In the genomic region with DNA sequence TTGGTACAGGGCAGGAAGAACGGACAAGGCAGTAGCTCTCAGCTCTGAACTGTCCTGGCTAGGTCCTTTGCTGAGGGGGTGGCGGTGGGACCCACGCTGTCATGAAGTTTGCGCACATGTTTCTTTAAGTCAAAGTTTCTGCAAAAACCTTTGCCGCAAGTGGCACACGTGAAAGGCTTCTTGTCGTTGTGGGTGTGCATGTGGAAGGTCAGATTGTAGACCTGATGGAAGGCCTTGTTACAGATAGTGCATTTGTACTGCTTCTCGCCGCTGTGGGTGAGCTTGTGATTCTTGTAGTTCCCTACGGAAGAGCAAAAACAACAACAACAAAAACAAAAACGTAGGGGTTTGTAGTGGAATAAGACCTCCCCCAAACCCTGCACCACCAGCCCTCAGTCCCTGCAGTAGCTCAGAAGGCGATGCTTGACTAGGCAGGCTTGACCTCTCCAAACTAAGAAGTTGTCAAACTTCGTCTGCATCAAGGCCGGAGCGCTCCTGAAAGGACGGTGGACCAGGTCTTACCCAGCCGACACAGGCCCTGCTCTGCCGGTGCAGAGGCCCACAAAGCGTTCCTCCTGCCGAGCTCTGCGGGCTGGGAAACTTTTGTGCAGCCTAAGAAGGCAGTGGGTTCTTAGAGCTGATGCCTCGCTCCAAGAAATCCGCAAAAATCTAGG, we compare ENCODE assay signal across 18 mouse cellular contexts. TPM values are rescaled to one million over a fixed set of nuclear protein-coding genes. Genes with fewer than 3 reads are reported as not detected.
DNase-seq lines count a peak whose midpoint lies in the region; ATAC-seq and TF ChIP-seq lines count a peak whose summit lies in the region.
"Had no signal": no experiment of that assay in that cellular context is flagged by ENCODE, and none has a peak within 500 bp of the region (broad histone marks: within the 10 kb centered on the region; RNA-seq: fewer than 3 reads in every experiment).

No protein-coding gene starts in this region.

- DNase-seq in hindbrain, embryonic 10.5 days (ENCODE audit: low spot score): peak; percentile 46
- no peak for DNase-seq in hindbrain, postnatal 0 days (ENCODE audit: low spot score)
- DNase-seq in R1 (ENCODE audit: low read depth, low spot score): peak; percentile 20
- DNase-seq in embryonic facial prominence, embryonic 11.5 days (ENCODE audit: low spot score): peak; percentile 36
- DNase-seq in limb, embryonic 10.5 days (ENCODE audit: low spot score): peak; percentile 57
- no peak for DNase-seq in ovary, postnatal 10 days (ENCODE audit: low spot score)
- DNase-seq in thymus, adult 2 months: no peak
- DNase-seq: adrenal gland, postnatal 14 days; heart, adult 2 months; kidney, postnatal 10 days had no signal

- peak overlapping the region; percentile 4; the same call in 1 of the 2 replicates for H3K4me3 ChIP-seq in hindbrain, embryonic 10.5 days
- no peak overlapping the region for H3K4me3 ChIP-seq in hindbrain, postnatal 0 days (ENCODE audit: low read length)
- no peak overlapping the region for H3K4me3 ChIP-seq in embryonic facial prominence, embryonic 11.5 days (ENCODE audit: low read depth, low read length)
- H3K4me3 ChIP-seq in limb, embryonic 10.5 days: no peak overlapping the region
- H3K4me3 ChIP-seq in thymus, adult 2 months (ENCODE audit: control insufficient read depth, insufficient read depth, low read length): no peak overlapping the region
- H3K4me3 ChIP-seq: erythroblast, embryonic 14.5 days; heart, adult 2 months; limb, embryonic 13.5 days had no signal

- TF ChIP-seq CTCF in hindbrain, postnatal 0 days (IDR thresholded peaks at IDR 0.05; ENCODE audit: low read depth): no peak
- no peak for TF ChIP-seq CTCF in thymus, adult 2 months (IDR thresholded peaks at IDR 0.05; ENCODE audit: borderline replicate concordance, control insufficient read depth, extremely low read depth, insufficient read depth, low read length, poor library complexity)

- no peaks in the 10 kb centered on the region for H3K36me3 ChIP-seq in hindbrain, embryonic 10.5 days
- H3K36me3 ChIP-seq in hindbrain, postnatal 0 days (ENCODE audit: insufficient read depth, low read length): no peaks in the 10 kb centered on the region
- H3K36me3 ChIP-seq in embryonic facial prominence, embryonic 11.5 days (replicated peaks; ENCODE audit: control insufficient read depth, insufficient read depth, low read depth, low read length): no peaks in the 10 kb centered on the region
- H3K36me3 ChIP-seq in limb, embryonic 10.5 days: no peaks in the 10 kb centered on the region
- no peaks in the 10 kb centered on the region for H3K36me3 ChIP-seq in thymus, adult 2 months (ENCODE audit: control insufficient read depth, insufficient read depth, low read length)
- H3K36me3 ChIP-seq: limb, embryonic 13.5 days had no signal

- H3K9me3 ChIP-seq in hindbrain, embryonic 10.5 days: no peaks in the 10 kb centered on the region
- no peaks in the 10 kb centered on the region for H3K9me3 ChIP-seq in hindbrain, postnatal 0 days (ENCODE audit: low read length)
- H3K9me3 ChIP-seq in embryonic facial prominence, embryonic 11.5 days (replicated peaks; ENCODE audit: control insufficient read depth, low read length): no peaks in the 10 kb centered on the region
- no peaks in the 10 kb centered on the region for H3K9me3 ChIP-seq in limb, embryonic 10.5 days (replicated peaks)
- H3K9me3 ChIP-seq: limb, embryonic 13.5 days had no signal

- no peak overlapping the region for H3K4me2 ChIP-seq in hindbrain, postnatal 0 days (ENCODE audit: low read depth, low read length)
- H3K4me2 ChIP-seq in embryonic facial prominence, embryonic 11.5 days (ENCODE audit: low read depth, low read length): no peak overlapping the region
- H3K4me2 ChIP-seq: limb, embryonic 13.5 days had no signal

- no peak for TF ChIP-seq POLR2A in thymus, adult 2 months (IDR thresholded peaks at IDR 0.05; ENCODE audit: control insufficient read depth, extremely low read depth, insufficient read depth, low read length, poor library complexity)

- no peak for ATAC-seq in hindbrain, postnatal 0 days
- no peak for ATAC-seq in embryonic facial prominence, embryonic 11.5 days (replicated peaks; ENCODE audit: insufficient number of reproducible peaks, low FRiP score, low TSS enrichment, low read depth)
- no peak for ATAC-seq in activated CD4-positive, CD25-positive, alpha-beta regulatory T cell, adult 4 months
- ATAC-seq: intestine, embryonic 16.5 days had no signal

- under 1% methylated on average over 23 of the region's 23 CpGs for WGBS in hindbrain, embryonic 10.5 days
- WGBS in hindbrain, postnatal 0 days: 5% methylated on average over 23 of the region's 23 CpGs
- WGBS in embryonic facial prominence, embryonic 11.5 days: 1% methylated on average over 23 of the region's 23 CpGs
- WGBS in limb, embryonic 10.5 days: under 1% methylated on average over 23 of the region's 23 CpGs
- 11% methylated on average over 23 of the region's 23 CpGs for WGBS in thymus, adult 2 months

- H3K4me1 ChIP-seq in hindbrain, embryonic 10.5 days (replicated peaks): peaks cover 28% of the 10 kb centered on the region
- peaks cover 4% of the 10 kb centered on the region; the same call in 1 of the 2 replicates for H3K4me1 ChIP-seq in hindbrain, postnatal 0 days (ENCODE audit: insufficient read depth, low read length)
- peaks cover 6% of the 10 kb centered on the region; the same call in 1 of the 2 replicates for H3K4me1 ChIP-seq in embryonic facial prominence, embryonic 11.5 days (ENCODE audit: control insufficient read depth, insufficient read depth, low read length)
- peaks cover 36% of the 10 kb centered on the region for H3K4me1 ChIP-seq in limb, embryonic 10.5 days
- H3K4me1 ChIP-seq in thymus, adult 2 months (replicated peaks; ENCODE audit: control insufficient read depth, insufficient read depth, low read length): no peaks in the 10 kb centered on the region

- H3K27ac ChIP-seq in hindbrain, embryonic 10.5 days: no peak overlapping the region
- no peak overlapping the region for H3K27ac ChIP-seq in hindbrain, postnatal 0 days
- H3K27ac ChIP-seq in embryonic facial prominence, embryonic 11.5 days (replicated peaks; ENCODE audit: low read depth, low read length): no peak overlapping the region
- no peak overlapping the region for H3K27ac ChIP-seq in limb, embryonic 10.5 days
- no peak overlapping the region for H3K27ac ChIP-seq in thymus, adult 2 months (ENCODE audit: control insufficient read depth, insufficient read depth, low read length)
- H3K27ac ChIP-seq: heart, adult 2 months; limb, embryonic 13.5 days; macrophage had no signal

- no peak overlapping the region for H3K9ac ChIP-seq in hindbrain, postnatal 0 days (replicated peaks; ENCODE audit: low read length)
- no peak overlapping the region; the same call in 1 of the 2 replicates for H3K9ac ChIP-seq in embryonic facial prominence, embryonic 11.5 days (replicated peaks; ENCODE audit: low read length)
- H3K9ac ChIP-seq: limb, embryonic 13.5 days had no signal

- peaks cover 100% of the 10 kb centered on the region for H3K27me3 ChIP-seq in hindbrain, embryonic 10.5 days (ENCODE audit: insufficient read depth, poor library complexity, severe bottlenecking)
- peaks cover 74% of the 10 kb centered on the region for H3K27me3 ChIP-seq in hindbrain, postnatal 0 days (ENCODE audit: insufficient read depth, low read length)
- H3K27me3 ChIP-seq in embryonic facial prominence, embryonic 11.5 days (ENCODE audit: control insufficient read depth, insufficient read depth, low read length): peaks cover 78% of the 10 kb centered on the region
- H3K27me3 ChIP-seq in limb, embryonic 10.5 days (ENCODE audit: low read depth, poor library complexity, severe bottlenecking): peaks cover 100% of the 10 kb centered on the region
- H3K27me3 ChIP-seq in thymus, adult 2 months (ENCODE audit: control insufficient read depth, insufficient read depth, low read length): peaks cover 10% of the 10 kb centered on the region; the same call in 1 of the 2 replicates

RNA-seq across cellular contexts. Expression of a gene that starts 5.4 kb away (rescaled TPM):
- 0.24 and 1.7 TPM in 2 replicates for polyA plus RNA-seq in hindbrain, embryonic 10.5 days (2016; fragmentation: Nextera tagmentation; extraction: Ambion mirVana)
- 0.52 and 1.8 TPM in 2 replicates for total RNA-seq in hindbrain, postnatal 0 days (2014; rRNA removed)
- polyA plus RNA-seq in hindbrain, postnatal 0 days (2015; fragmentation: Nextera tagmentation; extraction: Ambion mirVana): not detected in 2 replicates
- polyA plus RNA-seq in embryonic facial prominence, embryonic 11.5 days (2014; fragmentation: Nextera tagmentation; extraction: Ambion mirVana): 3.9 and 4.7 TPM in 2 replicates
- not detected in 2 replicates for polyA plus RNA-seq in limb, embryonic 10.5 days (2016; fragmentation: Nextera tagmentation; extraction: Ambion mirVana)
- under 1 TPM in 1 of 2 experiments, not detected in 1; 0.15 TPM for polyA plus RNA-seq in activated CD4-positive, CD25-positive, alpha-beta regulatory T cell, adult 4 months (2017; shearing (Covaris generic))
- 21.6 and 23.6 TPM in 2 replicates for polyA plus RNA-seq in thymus, adult 2 months (2012; rRNA removed)
- total RNA-seq: adrenal gland, postnatal 14 days; heart, adult 2 months; heart, postnatal 25 days had no signal
- polyA plus RNA-seq: erythroblast, embryonic 14.5 days; heart, adult 2 months; intestine, embryonic 16.5 days; liver, embryonic 16.5 days; macrophage; stomach, embryonic 16.5 days had no signal

RNA-seq across cellular contexts. Expression of a gene that starts 58.6 kb away (rescaled TPM):
- polyA plus RNA-seq in hindbrain, embryonic 10.5 days (2016; fragmentation: Nextera tagmentation; extraction: Ambion mirVana): 21.8 and 26.1 TPM in 2 replicates
- total RNA-seq in hindbrain, postnatal 0 days (2014; rRNA removed): 15.3 and 20.7 TPM in 2 replicates
- 39.3 and 42.0 TPM in 2 replicates for polyA plus RNA-seq in hindbrain, postnatal 0 days (2015; fragmentation: Nextera tagmentation; extraction: Ambion mirVana)
- polyA plus RNA-seq in embryonic facial prominence, embryonic 11.5 days (2014; fragmentation: Nextera tagmentation; extraction: Ambion mirVana): 32.9 and 36.0 TPM in 2 replicates
- polyA plus RNA-seq in limb, embryonic 10.5 days (2016; fragmentation: Nextera tagmentation; extraction: Ambion mirVana): 17.5 and 20.4 TPM in 2 replicates
- polyA plus RNA-seq in activated CD4-positive, CD25-positive, alpha-beta regulatory T cell, adult 4 months (2017; shearing (Covaris generic)): 100 to 1,000 TPM; 102 to 119 TPM
- polyA plus RNA-seq in thymus, adult 2 months (2012; rRNA removed): 4.4 and 5.5 TPM in 2 replicates

RNA-seq across cellular contexts. Expression of a gene that starts 58.8 kb away (rescaled TPM):
- polyA plus RNA-seq in hindbrain, embryonic 10.5 days (2016; fragmentation: Nextera tagmentation; extraction: Ambion mirVana): 0.07 and 0.12 TPM in 2 replicates
- 0.32 and 0.52 TPM in 2 replicates for total RNA-seq in hindbrain, postnatal 0 days (2014; rRNA removed)
- 0.08 and 0.16 TPM in 2 replicates for polyA plus RNA-seq in hindbrain, postnatal 0 days (2015; fragmentation: Nextera tagmentation; extraction: Ambion mirVana)
- 0.15 TPM in 2 replicates for polyA plus RNA-seq in embryonic facial prominence, embryonic 11.5 days (2014; fragmentation: Nextera tagmentation; extraction: Ambion mirVana)
- polyA plus RNA-seq in limb, embryonic 10.5 days (2016; fragmentation: Nextera tagmentation; extraction: Ambion mirVana): 0.05 TPM in 2 replicates
- polyA plus RNA-seq in activated CD4-positive, CD25-positive, alpha-beta regulatory T cell, adult 4 months (2017; shearing (Covaris generic)): under 1 TPM in 1 of 2 experiments, not detected in 1; 0.28 TPM
- polyA plus RNA-seq in thymus, adult 2 months (2012; rRNA removed): 0.03 TPM in 1 of 2 replicates, not detected in the other
- total RNA-seq: adrenal gland, postnatal 14 days had no signal
- polyA plus RNA-seq: erythroblast, embryonic 14.5 days had no signal

Comparison
In these comparisons a context has a peak if more than half of its experiments do, and no peak if none do; other contexts are left out.
1. DNase-seq: peak in hindbrain, embryonic 10.5 days (single experiment), R1 (single experiment), embryonic facial prominence, embryonic 11.5 days (single experiment) and limb, embryonic 10.5 days (single experiment); none in hindbrain, postnatal 0 days (single experiment), ovary, postnatal 10 days (single experiment) and thymus, adult 2 months (single experiment).